Mouse (Mus musculus) CH12.LX (cell line): ENCODE results near the gene Bpifc. TPM values are rescaled to one million over a fixed set of nuclear protein-coding genes. Genes with fewer than 3 reads are reported as not detected.

Experiments
- DNase-seq: peaks from one replicate; pipeline ENCODE4 v3.0.0-alpha.2; 2013; ENCODE audit errors: extremely low read depth
- H3K27ac ChIP-seq: 2 replicates; pipeline ENCODE4 v1.5.1; 2012; ENCODE audit warnings: low read depth, mild to moderate bottlenecking, control low read depth, moderate library complexity; ENCODE audit not compliant: insufficient read depth
- H3K27me3 ChIP-seq: replicated peaks from 2 replicates; pipeline ENCODE3; 2012; ENCODE audit warnings: inconsistent platforms
- H3K36me3 ChIP-seq, 2 experiments: replicated peaks in 1 of 2; 2 replicates each; pipeline versions ENCODE3 to v1.6.1; 2012; ENCODE audit warnings: inconsistent platforms in 1 of 2, low read length in 1 of 2, mild to moderate bottlenecking in 1 of 2, mixed read lengths in 1 of 2, moderate library complexity in 1 of 2; ENCODE audit not compliant: control insufficient read depth in 1 of 2, insufficient read depth in 1 of 2
- H3K4me1 ChIP-seq, 2 experiments: 2 replicates each; pipeline ENCODE4 v1.6.1; 2012; ENCODE audit warnings: inconsistent platforms in 1 of 2, moderate library complexity in 1 of 2; ENCODE audit not compliant: insufficient read depth in 2 of 2, control insufficient read depth in 1 of 2
- H3K4me2 ChIP-seq: 2 replicates; pipeline ENCODE4 v1.6.1; 2012; ENCODE audit warnings: low read depth, mild to moderate bottlenecking, control low read depth; ENCODE audit not compliant: poor library complexity, insufficient read depth, severe bottlenecking
- H3K4me3 ChIP-seq, 3 experiments: fragments of 150-350 bp in 1 of 3; sonication (generic) in 1 of 3; replicated peaks in 1 of 3; 2 replicates each; pipeline versions ENCODE3 to v1.5.1; 2011 to 2012; ENCODE audit warnings: low read depth in 2 of 3, low read length in 2 of 3, mild to moderate bottlenecking in 2 of 3, moderate library complexity in 2 of 3, control low read depth in 1 of 3, improper control_type of control experiment in 1 of 3, inconsistent platforms in 1 of 3, mixed read lengths in 1 of 3; ENCODE audit not compliant: poor library complexity in 1 of 3
- H3K79me2 ChIP-seq: replicated peaks from 2 replicates; pipeline ENCODE4 v1.6.1; 2012; ENCODE audit warnings: mild to moderate bottlenecking, moderate library complexity; ENCODE audit not compliant: control insufficient read depth, poor library complexity, insufficient read depth, severe bottlenecking; ENCODE audit errors: extremely low read depth
- H3K9ac ChIP-seq: 2 replicates; pipeline ENCODE4 v1.6.1; 2012; ENCODE audit warnings: low read depth, mild to moderate bottlenecking, control low read depth, moderate library complexity; ENCODE audit not compliant: insufficient read depth
- H3K9me3 ChIP-seq: replicated peaks from 2 replicates; pipeline ENCODE3; 2012; ENCODE audit warnings: low read length, inconsistent platforms, mixed read lengths
- CHD2 ChIP-seq: IDR thresholded peaks from 2 replicates; pipeline ENCODE4 v1.6.1; 2011; ENCODE audit warnings: low read length, improper control_type of control experiment
- EP300 ChIP-seq: IDR thresholded peaks from 2 replicates; pipeline ENCODE4 v1.6.1; 2011; ENCODE audit warnings: low read length, improper control_type of control experiment
- ETS1 ChIP-seq: conservative IDR thresholded peaks from 2 replicates; pipeline ENCODE4 v1.6.1; 2012; ENCODE audit warnings: low read depth, mild to moderate bottlenecking, inconsistent platforms, low read length, improper control_type of control experiment, moderate library complexity
- GABPA ChIP-seq: IDR thresholded peaks from 2 replicates; pipeline ENCODE4 v1.6.1; 2012; ENCODE audit warnings: low read depth, low read length, improper control_type of control experiment, inconsistent platforms; ENCODE audit not compliant: insufficient replicate concordance
- JUN ChIP-seq: IDR thresholded peaks from 2 replicates; pipeline ENCODE4 v1.6.1; 2011; ENCODE audit warnings: low read depth, mild to moderate bottlenecking, low read length, improper control_type of control experiment, moderate library complexity; ENCODE audit not compliant: insufficient read depth
- JUND ChIP-seq: conservative IDR thresholded peaks from 2 replicates; pipeline ENCODE4 v1.6.1; 2011; ENCODE audit warnings: low read depth, low read length, improper control_type of control experiment
- KAT2A ChIP-seq: IDR thresholded peaks from 2 replicates; pipeline ENCODE4 v1.6.1; 2012; ENCODE audit warnings: low read length, improper control_type of control experiment, inconsistent platforms; ENCODE audit not compliant: insufficient replicate concordance
- MAX ChIP-seq: IDR thresholded peaks from 2 replicates; pipeline ENCODE4 v1.6.1; 2011; ENCODE audit warnings: low read length, improper control_type of control experiment
- MAZ ChIP-seq: IDR thresholded peaks from 2 replicates; pipeline ENCODE4 v1.6.1; 2012; ENCODE audit warnings: low read depth, mild to moderate bottlenecking, inconsistent platforms, low read length, improper control_type of control experiment, moderate library complexity
- MXI1 ChIP-seq: IDR thresholded peaks from 2 replicates; pipeline ENCODE4 v1.6.1; 2011; ENCODE audit warnings: mild to moderate bottlenecking, low read depth, low read length, improper control_type of control experiment
- MYC ChIP-seq: IDR thresholded peaks from 2 replicates; pipeline ENCODE4 v1.6.1; 2011; ENCODE audit warnings: low read depth, mild to moderate bottlenecking, improper control_type of control experiment, low read length
- NELFE ChIP-seq: IDR thresholded peaks from 2 replicates; pipeline ENCODE4 v1.6.1; 2011; ENCODE audit warnings: low read depth, low read length, improper control_type of control experiment
- NRF1 ChIP-seq: IDR thresholded peaks from 2 replicates; pipeline ENCODE4 v1.6.1; 2014; ENCODE audit warnings: low read depth, mild to moderate bottlenecking, inconsistent platforms, low read length, improper control_type of control experiment, moderate library complexity
- PAX5 ChIP-seq: IDR thresholded peaks from 2 replicates; pipeline ENCODE4 v1.6.1; 2012; ENCODE audit warnings: low read length, inconsistent platforms, mixed read lengths
- SIN3A ChIP-seq: IDR thresholded peaks from 2 replicates; pipeline ENCODE4 v1.6.1; 2012; ENCODE audit warnings: low read length, improper control_type of control experiment, inconsistent platforms
- TBP ChIP-seq: conservative IDR thresholded peaks from 2 replicates; pipeline ENCODE4 v1.6.1; 2011; ENCODE audit warnings: low read depth, low read length, improper control_type of control experiment
- TCF12 ChIP-seq: IDR thresholded peaks from 2 replicates; pipeline ENCODE4 v1.6.1; 2014; ENCODE audit warnings: low read depth, mild to moderate bottlenecking, inconsistent platforms, low read length, improper control_type of control experiment
- UBTF ChIP-seq: IDR thresholded peaks from 2 replicates; pipeline ENCODE4 v1.6.1; 2012; ENCODE audit warnings: low read depth, mild to moderate bottlenecking, inconsistent platforms, low read length, improper control_type of control experiment, moderate library complexity
- ZC3H11A ChIP-seq: IDR thresholded peaks from 2 replicates; pipeline ENCODE4 v1.6.1; 2012; ENCODE audit warnings: low read depth, mild to moderate bottlenecking, inconsistent platforms, low read length, improper control_type of control experiment
- ZMIZ1 ChIP-seq: IDR thresholded peaks from 2 replicates; pipeline ENCODE4 v1.6.1; 2012; ENCODE audit warnings: low read depth, mild to moderate bottlenecking, inconsistent platforms, low read length, improper control_type of control experiment
- dilution Hi-C: fragments of 300-500 bp; cut with MboI; formaldehyde crosslinking; loops from 2 replicates; pipeline ENCODE4 v1.14.3; 2020; ENCODE audit warnings: low sequenced_read_pairs; ENCODE audit not compliant: extremely low pct_unique_long_range_greater_than_20kb, extremely low pct_ligation_motif_present
- in situ Hi-C: fragments of 300-500 bp; cut with MboI; formaldehyde crosslinking; loops from 3 replicates; pipeline ENCODE4 v1.14.3; 2019; ENCODE audit warnings: low sequenced_read_pairs, low pct_ligation_motif_present, low pct_unique_long_range_greater_than_20kb, mixed read lengths
- polyA plus RNA-seq: library from polyadenylated mRNA; unstranded; fragments of >175 nt; gene quantifications from 2 replicates; pipeline ENCODE4 v1.2.1, GENCODE M21; 2012; ENCODE audit warnings: low read depth; ENCODE audit not compliant: insufficient read length
- total RNA-seq, 2 experiments: library from RNA; depleted of rRNA; stranded (reverse); fragments of 300-350 nt in 1 of 2; fragments of >200 nt in 1 of 2; gene quantifications; 2 replicates each; pipeline ENCODE4 v1.2.3; 2012 to 2014

Gene Bpifc
- total and polyA plus RNA-seq, 3 experiments, result not detected

DNA sequence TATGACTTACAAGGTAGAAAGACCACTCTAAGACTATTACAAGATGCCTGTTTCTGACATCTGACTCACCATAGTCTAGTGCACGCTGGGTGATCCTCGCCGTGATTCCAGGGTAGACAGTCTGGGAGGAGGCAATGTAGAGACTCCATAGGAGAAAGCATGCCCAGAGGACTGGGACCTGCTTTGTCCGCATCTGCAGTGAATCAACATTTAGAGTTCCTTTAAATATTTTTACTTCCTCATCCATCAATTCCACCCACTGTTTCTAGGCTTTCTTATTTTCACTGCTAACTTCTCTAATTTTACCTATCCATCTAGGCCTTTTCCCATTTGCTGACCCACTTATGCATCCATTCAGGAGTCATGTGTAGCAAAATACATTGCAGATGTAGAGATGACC, 11.2 kb downstream of the Bpifc start:
- H3K9ac ChIP-seq, result no peak overlapping the region
- in situ Hi-C loops (no loop called here), dilution Hi-C loops (no loop called here)
- H3K4me3 ChIP-seq, result no peak overlapping the region
- H3K9me3 ChIP-seq, result no peaks in the 10 kb centered on the region
- DNase-seq, result no peak
- H3K27me3 ChIP-seq, result no peaks in the 10 kb centered on the region
- no peak overlapping the region for H3K4me2 ChIP-seq
- TF ChIP-seq PAX5 (no peak), UBTF (no peak), TCF12 (no peak), EP300 (no peak), MAZ (no peak), ETS1 (no peak), NELFE (no peak), KAT2A (no peak), GABPA (no peak), CHD2 (no peak), SIN3A (no peak), NRF1 (no peak), JUND (no peak), ZMIZ1 (no peak), TBP (no peak), MYC (no peak)
- TF ChIP-seq, all 38 proteins: peak for 0
- no peaks in the 10 kb centered on the region for H3K4me1 ChIP-seq
- H3K36me3 ChIP-seq, result no peaks in the 10 kb centered on the region
- H3K79me2 ChIP-seq, result no peaks in the 10 kb centered on the region
- H3K27ac ChIP-seq, result no peak overlapping the region

DNA sequence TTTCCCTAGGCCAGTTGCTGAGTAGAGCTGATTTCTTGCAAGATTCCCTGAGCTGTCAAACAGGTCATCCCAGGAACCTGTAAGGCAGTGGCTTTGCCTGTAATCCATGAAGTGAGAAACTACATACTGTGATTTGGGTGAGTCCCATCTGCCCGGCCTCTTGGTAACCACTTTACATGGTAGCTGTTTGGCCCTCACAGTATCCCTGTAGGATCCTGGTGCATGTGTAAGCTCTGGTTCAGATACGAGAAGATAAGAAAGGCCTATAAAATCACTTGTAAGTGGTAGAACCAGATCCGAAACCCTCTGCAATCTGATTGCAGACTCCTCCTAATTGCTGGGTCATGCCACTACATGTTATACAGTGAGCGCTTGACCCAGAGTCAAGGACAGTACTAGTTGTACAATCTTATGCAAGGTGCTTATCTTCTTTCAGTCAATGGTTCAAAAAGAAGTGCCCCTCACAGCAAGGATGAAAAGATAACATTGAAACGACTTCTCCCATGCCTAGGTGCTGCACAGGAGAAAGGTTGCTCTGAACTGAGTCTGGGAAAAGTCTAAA, 17.1 kb downstream of the Bpifc start:
- dilution Hi-C loops (no loop called here), in situ Hi-C loops (no loop called here)
- DNase-seq, result no peak

More for the DNA sequence above, 17.1 kb downstream of the Bpifc start:
- Histone ChIP-seq H3K27me3 (peaks cover 2% of the 10 kb centered on the region), H3K4me1 (no peaks in the 10 kb centered on the region), H3K4me2 (no peak overlapping the region), H3K27ac (no peak overlapping the region), H3K79me2 (no peaks in the 10 kb centered on the region), H3K9me3 (no peaks in the 10 kb centered on the region), H3K36me3 (no peaks in the 10 kb centered on the region), H3K4me3 (no peak overlapping the region), H3K9ac (no peak overlapping the region)
- TF ChIP-seq MAX (no peak), ZC3H11A (no peak), GABPA (no peak), JUN (no peak), KAT2A (no peak), PAX5 (no peak), MXI1 (no peak), MAZ (no peak)
